Mouse (Mus musculus): ENCODE measurements around the gene Gpx4.

Gene Gpx4

DNA sequence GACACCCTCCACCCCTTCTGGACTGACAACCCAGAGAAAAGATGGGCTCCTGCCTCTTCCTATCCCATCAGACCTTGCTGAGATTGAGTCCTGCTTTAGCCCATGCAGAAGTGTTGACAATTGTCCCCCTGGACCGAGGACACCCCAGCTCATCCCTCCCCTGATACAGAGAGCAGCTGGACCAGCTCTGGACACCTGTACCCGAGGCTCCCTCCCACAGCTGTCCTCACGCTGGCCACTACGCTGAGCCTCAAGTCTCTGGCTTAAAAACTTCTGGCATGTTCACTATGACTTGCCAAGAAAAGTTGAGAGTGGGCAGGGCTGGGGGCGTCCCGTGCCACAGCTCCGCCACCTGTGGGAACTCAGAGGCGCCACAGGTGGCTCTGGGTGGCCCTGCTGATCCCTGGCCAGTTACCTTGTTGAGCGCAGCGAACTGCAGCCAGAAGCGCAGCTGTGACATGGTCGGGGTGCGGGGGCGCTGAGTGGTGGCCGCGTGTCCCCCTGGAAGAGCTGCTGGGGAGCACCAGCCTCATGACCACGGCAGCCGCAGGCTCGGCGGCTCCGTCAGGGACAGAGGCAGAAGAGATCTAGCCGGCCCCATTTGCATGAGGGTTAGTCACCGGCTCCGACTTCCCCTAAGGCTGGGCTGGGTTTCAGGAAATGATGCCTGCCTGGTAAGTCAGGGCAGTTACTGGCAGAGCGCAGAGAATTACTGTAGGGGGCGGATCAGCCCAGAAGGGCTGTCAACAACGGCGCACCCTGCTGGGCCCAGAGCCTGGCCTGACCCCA, 28.0 kb downstream of the Gpx4 start:
- peak; percentile 88 for DNase-seq (ENCODE audit: low spot score)

GRCm38 (mm10) chr10:80075924-80076323, 29.0 kb downstream of the Gpx4 start:
- no peak for DNase-seq (ENCODE audit: low spot score)

GRCm38 (mm10) chr10:80076386-80076785, 29.4 kb downstream of the Gpx4 start:
- no peak for DNase-seq (ENCODE audit: low spot score)

DNA sequence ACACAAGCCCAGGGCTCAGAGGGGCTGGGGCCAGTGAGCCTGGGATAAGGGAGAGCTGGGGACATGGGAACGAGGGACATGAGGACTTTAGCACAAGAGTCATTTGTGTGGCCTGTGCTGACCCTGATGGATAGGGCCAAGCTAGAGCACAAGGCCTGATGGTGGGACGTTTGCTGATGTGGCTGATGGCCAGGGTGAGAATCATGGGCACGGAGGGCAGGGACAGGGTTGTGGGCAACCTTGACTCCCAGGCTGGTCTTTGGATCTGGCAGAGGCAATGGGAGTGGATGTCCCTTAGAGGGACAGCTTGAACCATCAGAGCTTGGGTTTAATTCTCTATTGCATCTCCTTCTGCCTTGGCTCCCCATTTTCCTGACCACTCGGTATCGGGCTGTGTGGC, 30.3 kb downstream of the Gpx4 start:
- no peak for DNase-seq (ENCODE audit: low spot score)

DNA sequence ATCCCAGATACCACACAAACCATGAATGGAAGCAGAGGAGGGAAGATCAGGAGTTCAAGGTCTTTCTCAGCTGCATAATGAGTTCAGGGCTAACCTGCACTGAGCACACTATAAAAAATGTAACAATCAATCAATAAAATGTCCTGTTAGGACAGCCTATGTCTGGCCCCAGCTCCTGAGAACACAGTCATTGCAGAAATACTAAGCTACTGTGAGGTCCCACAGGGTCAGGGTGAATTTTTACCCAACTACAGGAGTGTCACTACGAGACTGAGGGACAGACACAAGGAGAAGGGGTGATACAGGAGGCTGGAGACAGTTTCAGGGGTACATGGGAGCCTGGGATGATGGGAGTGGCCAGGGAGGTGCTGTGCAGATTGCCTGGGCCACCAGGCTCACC, 31.4 kb downstream of the Gpx4 start:
- no peak for DNase-seq (ENCODE audit: low spot score)

GRCm38 (mm10) chr10:80080396-80081070, 33.6 kb downstream of the Gpx4 start:
- no peak for DNase-seq (ENCODE audit: low spot score)

GRCm38 (mm10) chr10:80081075-80081474, 34.1 kb downstream of the Gpx4 start:
- no peak for DNase-seq (ENCODE audit: low spot score)

GRCm38 (mm10) chr10:80084817-80085487, 38.0 kb downstream of the Gpx4 start:
- DNase-seq (ENCODE audit: low spot score) = peak; percentile 80

DNA sequence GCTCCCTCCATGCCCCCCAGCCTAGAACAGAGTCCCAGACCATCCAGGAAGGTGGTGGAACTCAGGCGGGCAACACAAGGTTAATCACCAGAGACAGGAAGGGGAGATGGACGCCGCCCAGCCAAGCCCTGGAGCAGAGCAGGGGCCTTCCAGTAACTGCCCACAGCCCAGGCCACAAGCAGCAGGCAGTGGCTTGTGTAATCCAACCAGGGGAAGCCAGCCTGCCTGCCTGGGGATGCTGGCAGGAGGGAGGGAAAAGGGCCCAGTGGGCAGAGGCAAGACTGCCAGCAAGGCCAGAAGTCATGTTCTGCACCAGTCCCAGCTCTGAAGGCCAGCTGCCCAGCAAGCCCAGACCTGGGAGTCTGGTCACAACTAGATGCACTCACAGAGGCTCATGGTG, 39.9 kb downstream of the Gpx4 start:
- DNase-seq (ENCODE audit: low spot score) = peak; percentile 94

DNA sequence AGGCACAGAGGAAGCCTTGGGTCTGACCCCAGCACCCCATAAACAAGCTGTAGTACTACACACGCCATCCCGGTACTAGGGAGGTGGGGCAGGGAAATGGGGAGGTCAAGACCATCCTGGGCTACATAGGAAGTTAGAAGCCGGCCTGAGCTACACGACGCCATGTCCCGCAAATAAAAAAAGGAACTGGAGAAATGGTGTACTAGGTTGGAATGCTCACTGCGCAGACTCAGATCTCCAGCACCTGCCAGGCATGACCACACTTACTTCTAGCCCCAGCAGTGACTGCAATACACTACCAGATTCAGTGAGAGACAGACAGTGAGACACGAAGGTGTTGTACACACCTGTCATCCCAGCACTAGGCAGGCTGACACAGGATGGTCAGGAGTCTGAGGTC, 40.5 kb downstream of the Gpx4 start:
- no peak for DNase-seq (ENCODE audit: low spot score)

- DNase-seq (ENCODE audit: low spot score) = no peak
These were observed 42.2 kb downstream of the Gpx4 start for GRCm38 (mm10) chr10:80089146-80089545.

GRCm38 (mm10) chr10:80091527-80091926, 44.6 kb downstream of the Gpx4 start:
- DNase-seq (ENCODE audit: low spot score) = no peak

DNA sequence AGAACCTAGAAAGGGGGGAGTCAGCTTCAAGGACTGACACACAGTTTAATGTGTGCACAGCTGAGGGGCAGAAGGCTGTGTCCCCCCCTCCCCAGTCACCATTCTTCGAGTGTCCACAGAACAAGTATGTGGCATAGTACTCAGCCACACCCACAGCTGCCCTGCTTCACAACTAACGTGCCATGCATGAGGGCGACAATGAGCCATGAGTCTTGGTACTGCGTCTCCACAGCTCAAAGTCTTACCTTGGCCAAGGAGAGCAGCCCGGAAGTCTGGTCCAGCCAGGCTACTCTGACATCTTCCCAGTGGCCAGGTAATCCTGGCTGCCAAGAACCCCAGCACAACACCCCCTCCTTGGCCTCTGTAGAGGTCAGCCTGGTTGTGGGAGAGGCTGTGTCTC, 45.7 kb downstream of the Gpx4 start:
- DNase-seq (ENCODE audit: low spot score) = no peak

DNA sequence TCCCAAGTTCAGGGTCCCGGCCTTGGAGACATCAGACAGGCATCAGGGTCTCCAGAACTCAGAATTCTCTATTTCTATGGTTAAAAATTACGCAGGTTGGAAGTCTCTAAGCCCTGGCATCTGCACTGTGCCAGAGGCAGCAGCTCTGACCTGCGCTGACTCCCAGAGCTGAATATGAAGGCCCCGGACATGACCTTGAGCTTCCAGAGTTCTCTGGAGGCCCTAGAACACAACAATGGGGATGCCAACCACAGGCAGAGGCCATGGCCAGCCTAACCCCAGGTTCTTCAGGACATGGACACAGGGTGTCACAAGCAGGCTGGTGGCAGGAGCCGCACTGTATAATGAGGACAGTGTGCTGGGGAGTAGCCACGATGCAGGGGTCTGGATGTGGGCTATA, 47.1 kb downstream of the Gpx4 start:
- no peak for DNase-seq (ENCODE audit: low spot score)

- DNase-seq (ENCODE audit: low spot score) = no peak
These were observed 47.7 kb downstream of the Gpx4 start for GRCm38 (mm10) chr10:80094684-80095083.

GRCm38 (mm10) chr10:80095547-80095946, 48.6 kb downstream of the Gpx4 start:
- no peak for DNase-seq (ENCODE audit: low spot score)

DNA sequence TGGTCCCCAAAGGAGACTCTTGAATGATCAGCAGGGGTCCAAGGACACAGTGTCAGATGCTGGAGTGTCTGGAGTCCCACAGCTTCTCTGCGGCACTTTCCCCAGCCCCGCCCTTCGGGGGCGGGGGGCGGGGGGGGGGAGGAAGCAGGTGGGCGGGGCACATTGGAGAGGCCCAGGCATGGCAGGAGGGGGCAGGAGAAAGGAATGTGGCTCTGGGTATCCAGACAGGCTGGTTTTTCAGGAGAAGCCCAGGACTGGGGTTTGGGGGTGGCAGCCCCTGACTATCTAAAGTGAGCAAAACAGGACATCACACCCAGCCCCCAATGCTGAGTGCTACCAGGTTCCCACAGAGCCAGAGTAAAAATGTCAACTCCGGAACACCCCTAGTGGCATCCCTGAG, 50.3 kb downstream of the Gpx4 start:
- no peak for DNase-seq (ENCODE audit: low spot score)

DNA sequence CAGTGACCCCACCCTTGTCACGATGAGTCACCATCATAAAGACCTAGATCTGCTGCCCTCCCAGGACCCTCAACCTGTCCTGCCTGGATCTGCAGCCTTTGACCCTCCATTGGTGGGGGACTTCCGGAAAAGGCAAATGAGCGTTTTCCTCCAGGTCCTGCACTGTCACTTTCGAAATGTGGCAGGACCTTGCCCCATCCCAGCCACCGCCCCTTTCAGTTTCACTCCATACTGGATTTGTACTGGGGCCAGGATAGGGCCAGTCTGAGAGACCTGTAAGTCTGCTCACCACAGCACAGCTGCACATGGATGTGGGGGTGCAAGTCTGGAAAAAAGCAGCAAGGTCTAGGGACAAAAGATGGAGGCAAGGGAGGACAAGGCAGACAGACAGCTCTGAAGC, 51.7 kb downstream of the Gpx4 start:
- no peak for DNase-seq (ENCODE audit: low spot score)

DNA sequence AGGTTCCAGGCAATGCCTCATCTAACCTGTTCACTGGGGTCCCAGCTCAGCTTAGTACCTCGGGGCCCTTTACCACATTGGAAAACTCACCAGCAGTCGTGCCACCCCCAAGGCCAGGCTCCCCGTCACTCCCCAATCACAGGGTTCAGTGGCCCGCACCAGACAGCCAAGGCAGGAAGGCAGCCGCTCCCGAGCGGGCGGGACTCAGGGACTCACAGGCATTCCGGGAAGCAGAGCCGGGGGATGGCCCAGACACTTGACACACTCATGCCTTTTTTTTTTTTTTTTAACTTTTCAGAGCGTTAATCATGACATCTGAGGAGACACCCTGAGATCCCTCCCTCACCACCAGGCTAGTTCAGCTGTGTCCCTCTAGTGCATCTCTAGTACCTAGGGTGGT, 54.0 kb downstream of the Gpx4 start:
- peak; percentile 78 for DNase-seq (ENCODE audit: low spot score)

GRCm38 (mm10) chr10:80102216-80102915, 55.4 kb downstream of the Gpx4 start:
- DNase-seq (ENCODE audit: low spot score) = peak; percentile 80

DNA sequence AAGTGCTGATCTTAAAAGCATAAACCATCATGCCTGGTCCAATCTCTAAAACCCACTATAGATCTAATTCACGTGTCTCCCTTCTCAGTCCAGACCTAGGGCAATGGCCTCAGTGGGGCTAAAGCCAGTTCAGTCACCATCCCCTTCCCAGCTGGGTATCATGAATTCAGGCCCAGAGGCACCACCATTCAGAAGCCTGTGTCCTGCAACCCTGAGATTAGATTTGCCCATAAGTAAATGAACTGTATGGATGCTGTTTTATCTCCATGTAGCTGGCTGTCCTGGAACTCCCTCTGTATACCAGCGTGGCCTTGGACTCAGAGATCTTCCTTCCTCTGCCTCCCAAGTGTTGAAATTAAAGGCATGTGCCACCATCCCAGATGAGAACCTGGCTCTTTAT, 56.1 kb downstream of the Gpx4 start:
- no peak for DNase-seq (ENCODE audit: low spot score)

GRCm38 (mm10) chr10:80104181-80104580, 57.2 kb downstream of the Gpx4 start:
- DNase-seq (ENCODE audit: low spot score) = peak; percentile 82

DNA sequence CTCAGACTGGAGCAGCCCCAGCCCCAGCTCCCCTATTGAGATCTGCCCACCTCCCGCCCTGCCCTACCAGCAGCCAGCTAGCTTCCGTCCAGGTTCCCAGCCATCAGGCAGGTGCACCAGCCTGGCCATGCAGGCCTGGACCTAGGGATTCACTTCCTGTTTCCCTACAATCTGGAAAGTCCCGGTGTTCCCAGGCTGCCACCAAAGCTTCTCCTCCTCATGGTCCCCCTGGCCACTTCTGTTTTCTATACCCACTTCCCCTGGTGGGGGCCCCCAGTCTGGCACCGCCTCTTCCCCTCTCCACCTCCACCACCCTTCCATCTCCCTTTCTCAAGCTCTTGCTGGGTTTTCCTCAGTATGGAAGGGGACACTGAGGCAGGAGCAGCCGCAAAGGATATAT, 58.5 kb downstream of the Gpx4 start, which contains the start of gene Sbno2:
TSS of gene Sbno2 (minus strand) at position 112 of the 400 bp plus-strand sequence.
- no peak for DNase-seq (ENCODE audit: low spot score)

All from adipocyte (in vitro differentiated cells).